Mouse (Mus musculus) CH12.LX (cell line): Measurements from ENCODE around the gene Arl8b.

Experiments
- CTCF ChIP-seq, 2 experiments: IDR thresholded peaks in 1 of 2; conservative IDR thresholded peaks in 1 of 2; 2 replicates each; pipeline ENCODE4 v1.5.1; 2011 to 2012; ENCODE audit warnings: low read depth in 2 of 2, low read length in 2 of 2, improper control_type of control experiment in 1 of 2, inconsistent platforms in 1 of 2, mild to moderate bottlenecking in 1 of 2, moderate library complexity in 1 of 2
- EP300 ChIP-seq: IDR thresholded peaks from 2 replicates; pipeline ENCODE4 v1.6.1; 2011; ENCODE audit warnings: low read length, improper control_type of control experiment
- MEF2A ChIP-seq: IDR thresholded peaks from 2 replicates; pipeline ENCODE4 v1.6.1; 2014; ENCODE audit warnings: low read depth, mild to moderate bottlenecking, inconsistent platforms, low read length, improper control_type of control experiment, borderline replicate concordance
- POLR2A ChIP-seq: IDR thresholded peaks from 2 replicates; pipeline ENCODE4 v1.6.1; 2011; ENCODE audit warnings: low read depth, mild to moderate bottlenecking, improper control_type of control experiment, low read length

DNA sequence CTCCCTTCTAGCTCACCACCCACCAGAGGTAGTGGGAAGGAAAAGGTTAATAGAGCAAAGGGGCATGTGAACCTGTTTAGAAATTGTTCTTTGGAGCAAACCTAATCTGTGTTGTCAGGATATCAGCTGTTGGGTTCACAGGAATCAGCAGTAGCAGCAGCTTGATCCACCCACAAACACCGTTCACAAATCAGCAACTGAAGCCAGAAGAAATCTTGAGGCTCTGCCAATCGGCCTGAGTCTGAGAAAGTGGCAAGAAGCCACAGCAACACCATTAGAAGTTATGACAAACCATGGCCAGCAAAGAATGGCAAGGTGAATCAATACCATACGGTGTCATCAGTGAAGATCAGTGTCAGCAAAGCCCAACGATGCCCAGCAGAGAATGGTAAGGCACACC, 88.4 kb downstream of the Arl8b start:
- TF ChIP-seq POLR2A (no peak), MEF2A (no peak), CTCF (conservative IDR thresholded peaks at IDR 0.05 in 1 of 2, IDR thresholded peaks at IDR 0.05 in 1 of 2; ENCODE audit: low read depth in 2 of 2, low read length in 2 of 2) (no peak), EP300 (no peak)
